Mouse (Mus musculus): Measurements from ENCODE around the gene 2010300C02Rik. TPM values are rescaled to one million over a fixed set of nuclear protein-coding genes. Genes with fewer than 3 reads are reported as not detected.
A peak's percentile ranks its signal among the peaks of the same experiment; 100 is the strongest.
"Not testable (repeated sequence)": the region's sequence is repeated elsewhere in the genome, so short reads cannot be mapped to it uniquely, and the experiment has no call there.

Gene 2010300C02Rik
- polyA plus RNA-seq, 1 experiment from 2014 or later = 11.1 TPM

DNA sequence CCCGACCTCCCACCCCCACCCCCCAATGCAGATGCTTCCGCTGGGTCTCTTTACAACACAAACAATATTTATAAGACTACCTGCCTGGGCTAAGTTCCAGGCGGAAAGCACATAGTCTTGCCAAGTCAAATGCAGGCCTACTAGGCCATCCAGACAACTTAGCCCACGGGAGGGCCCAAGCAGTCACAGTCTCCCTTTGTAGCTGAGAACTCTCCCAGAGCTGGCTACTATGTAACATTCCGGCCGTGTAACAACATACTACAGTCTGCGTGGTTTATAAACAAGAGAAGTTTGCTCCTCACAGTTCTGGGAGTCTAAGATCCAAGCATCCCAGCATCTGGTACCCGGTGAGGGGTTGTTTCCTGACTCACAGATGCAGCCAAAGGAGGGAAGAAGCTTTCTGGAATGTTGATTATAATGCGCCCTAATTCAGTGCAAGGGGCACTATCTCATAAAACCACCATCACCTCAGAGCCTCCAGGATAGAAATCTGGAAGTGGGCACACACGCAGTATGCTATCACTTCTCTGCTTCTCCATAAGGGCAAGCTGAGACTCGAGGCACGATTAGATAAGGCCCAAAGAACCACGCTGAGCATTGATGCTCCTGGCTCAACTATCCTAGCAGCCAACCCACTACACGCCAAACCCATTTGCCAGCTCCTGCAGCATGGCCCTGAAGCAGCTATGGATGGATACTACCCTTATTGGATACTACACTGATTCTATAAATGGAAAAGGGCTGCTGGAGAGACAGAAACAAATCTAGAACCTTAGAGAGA lies 2.3 kb downstream of the 2010300C02Rik start:
- no peak overlapping the region for H3K4me2 ChIP-seq (ENCODE audit: low read depth, low read length)
- H3K9ac ChIP-seq (ENCODE audit: low read depth, low read length) = no peak overlapping the region
- H3K27me3 ChIP-seq (replicated peaks; ENCODE audit: control insufficient read depth, insufficient read depth, low read length) = peaks cover 5% of the 10 kb centered on the region; the same call in 1 of the 2 replicates
- WGBS = 71% methylated on average over 14 of the region's 14 CpGs
- H3K9me3 ChIP-seq (ENCODE audit: control insufficient read depth, low read length) = no peaks in the 10 kb centered on the region
- H3K36me3 ChIP-seq (ENCODE audit: control insufficient read depth, insufficient read depth, low read length) = no peaks in the 10 kb centered on the region
- ATAC-seq = no peak
- no peak overlapping the region for H3K27ac ChIP-seq (ENCODE audit: low read length)
- 0 out of 2 replicates have a peak, but pooled peaks cover 2% of the 10 kb centered on the region for H3K4me1 ChIP-seq (ENCODE audit: control insufficient read depth, insufficient read depth, low read length)
- H3K4me3 ChIP-seq (ENCODE audit: low read length) = no peak overlapping the region

DNA sequence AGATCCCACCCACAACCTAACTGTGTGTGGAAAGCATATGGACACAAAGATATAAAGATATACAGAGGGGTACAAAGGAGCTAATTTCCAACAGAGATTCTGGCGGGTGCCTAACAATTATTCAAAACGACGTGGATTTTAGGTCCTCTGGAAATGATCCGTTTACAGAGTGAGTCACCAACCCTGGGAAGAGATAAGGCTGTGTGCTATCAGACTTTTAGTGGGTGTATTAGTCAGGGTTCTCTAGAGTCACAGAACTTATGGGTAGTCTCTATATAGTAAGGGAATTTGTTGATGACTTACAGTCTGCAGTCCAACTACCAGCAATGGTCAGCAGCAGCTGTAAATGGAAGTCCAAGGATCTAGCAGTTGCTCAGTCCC lies 7.5 kb downstream of the 2010300C02Rik start:
- H3K9ac ChIP-seq (ENCODE audit: low read depth, low read length); H3K27me3 ChIP-seq (replicated peaks; ENCODE audit: control insufficient read depth, insufficient read depth, low read length); H3K4me1 ChIP-seq (ENCODE audit: control insufficient read depth, insufficient read depth, low read length); H3K4me3 ChIP-seq (ENCODE audit: low read length); H3K9me3 ChIP-seq (ENCODE audit: control insufficient read depth, low read length); H3K36me3 ChIP-seq (ENCODE audit: control insufficient read depth, insufficient read depth, low read length); H3K4me2 ChIP-seq (ENCODE audit: low read depth, low read length): not testable (repeated sequence)
- 46% methylated on average over 4 of the region's 4 CpGs for WGBS
- peak overlapping the region; percentile 26 for H3K27ac ChIP-seq (ENCODE audit: low read length)
- ATAC-seq = peak; percentile 92

DNA sequence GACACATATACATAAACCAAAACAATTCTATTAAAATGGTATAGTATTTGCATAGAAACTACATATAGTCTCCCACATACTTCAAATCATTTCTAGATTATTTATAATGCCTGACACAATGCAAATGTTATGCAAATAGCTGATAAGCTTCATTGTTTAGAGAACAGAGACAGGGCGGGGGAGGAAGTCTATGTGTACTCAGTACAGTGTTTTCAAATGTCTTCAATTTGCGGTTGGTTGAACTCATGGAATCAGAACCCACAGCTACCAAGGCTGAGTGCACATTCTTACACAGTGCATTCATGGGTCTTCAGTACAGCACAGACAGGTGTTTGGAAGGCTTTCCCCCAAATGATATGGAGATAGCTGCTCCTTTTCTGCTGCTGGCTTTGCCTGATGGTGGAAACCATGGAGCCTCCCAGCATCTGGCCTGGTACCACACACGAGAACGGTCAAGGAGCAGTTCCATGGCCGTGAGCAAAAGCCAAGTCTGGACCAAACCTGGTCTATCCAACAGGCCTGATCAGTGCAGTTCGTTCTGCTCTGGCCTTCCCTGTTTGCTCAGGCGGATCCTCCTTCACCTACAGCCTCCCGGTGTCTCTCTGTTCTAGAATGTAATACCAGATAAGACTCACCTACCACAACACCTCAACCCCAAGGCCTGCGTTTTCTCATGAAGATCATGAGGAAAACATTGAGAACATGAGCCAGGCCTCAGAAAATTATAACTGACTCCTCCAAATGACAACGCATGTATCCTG lies 8.1 kb downstream of the 2010300C02Rik start:
- peaks cover 4% of the 10 kb centered on the region; the same call in 1 of the 2 replicates for H3K4me1 ChIP-seq (ENCODE audit: control insufficient read depth, insufficient read depth, low read length)
- 75% methylated on average over 10 of the region's 10 CpGs for WGBS
- no peaks in the 10 kb centered on the region for H3K36me3 ChIP-seq (ENCODE audit: control insufficient read depth, insufficient read depth, low read length)
- H3K9ac ChIP-seq (ENCODE audit: low read depth, low read length) = no peak overlapping the region
- no peaks in the 10 kb centered on the region for H3K27me3 ChIP-seq (replicated peaks; ENCODE audit: control insufficient read depth, insufficient read depth, low read length)
- H3K4me3 ChIP-seq (ENCODE audit: low read length) = no peak overlapping the region
- peak; percentile 62 for ATAC-seq
- H3K4me2 ChIP-seq (ENCODE audit: low read depth, low read length) = no peak overlapping the region
- no peaks in the 10 kb centered on the region for H3K9me3 ChIP-seq (ENCODE audit: control insufficient read depth, low read length)
- peak overlapping the region; percentile 26 for H3K27ac ChIP-seq (ENCODE audit: low read length)

DNA sequence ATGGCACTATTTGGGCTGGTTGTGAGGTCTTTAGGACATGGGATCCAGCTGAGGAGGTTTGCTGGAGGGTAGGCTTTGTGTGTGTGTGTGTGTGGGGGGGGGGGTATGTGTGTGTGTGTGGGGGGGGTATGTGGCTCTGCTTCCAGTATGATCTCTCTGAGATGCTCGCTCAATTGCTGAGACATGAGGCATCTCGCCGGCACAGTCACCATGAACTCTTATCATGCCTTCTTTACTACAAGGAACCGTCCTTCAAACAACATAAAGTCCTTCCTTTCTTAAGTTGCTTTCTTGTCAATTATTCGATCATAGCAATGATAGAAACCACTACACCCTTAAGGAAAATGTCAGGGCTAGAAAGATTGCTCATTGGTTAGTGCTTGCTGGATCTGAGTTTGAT lies 8.8 kb downstream of the 2010300C02Rik start:
- Histone ChIP-seq H3K27ac (ENCODE audit: low read length) (no peak overlapping the region), H3K4me3 (ENCODE audit: low read length) (no peak overlapping the region), H3K4me2 (ENCODE audit: low read depth, low read length) (no peak overlapping the region), H3K9ac (ENCODE audit: low read depth, low read length) (no peak overlapping the region), H3K27me3 (replicated peaks; ENCODE audit: control insufficient read depth, insufficient read depth, low read length) (no peaks in the 10 kb centered on the region), H3K9me3 (ENCODE audit: control insufficient read depth, low read length) (no peaks in the 10 kb centered on the region), H3K4me1 (ENCODE audit: control insufficient read depth, insufficient read depth, low read length) (peaks cover 4% of the 10 kb centered on the region; the same call in 1 of the 2 replicates), H3K36me3 (ENCODE audit: control insufficient read depth, insufficient read depth, low read length) (no peaks in the 10 kb centered on the region)
- 91% methylated on average over 5 of the region's 5 CpGs for WGBS
- ATAC-seq = no peak

DNA sequence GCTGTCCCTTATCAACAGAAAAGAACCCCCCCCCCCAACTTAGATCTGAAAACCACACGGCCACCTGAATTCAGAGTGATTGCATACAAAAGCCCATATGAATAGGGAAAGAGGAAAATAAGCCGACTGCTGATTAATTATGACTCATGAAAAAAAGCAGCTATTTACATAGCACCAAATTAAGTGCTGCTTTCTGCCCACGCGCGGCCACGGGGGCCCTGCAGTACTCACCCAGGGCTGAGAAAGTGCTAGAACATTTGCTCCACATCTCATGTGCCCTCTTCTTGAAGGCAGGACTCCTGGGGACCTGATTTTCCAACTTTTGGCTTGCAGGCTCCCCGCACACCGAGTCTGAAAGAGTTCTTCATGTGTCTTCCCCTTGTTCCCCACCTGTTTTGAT lies 10.1 kb downstream of the 2010300C02Rik start:
- Histone ChIP-seq H3K27ac (ENCODE audit: low read length) (no peak overlapping the region), H3K4me3 (ENCODE audit: low read length) (no peak overlapping the region), H3K9ac (ENCODE audit: low read depth, low read length) (no peak overlapping the region), H3K27me3 (replicated peaks; ENCODE audit: control insufficient read depth, insufficient read depth, low read length) (no peaks in the 10 kb centered on the region), H3K36me3 (ENCODE audit: control insufficient read depth, insufficient read depth, low read length) (no peaks in the 10 kb centered on the region), H3K4me2 (ENCODE audit: low read depth, low read length) (no peak overlapping the region), H3K4me1 (ENCODE audit: control insufficient read depth, insufficient read depth, low read length) (peaks cover 4% of the 10 kb centered on the region; the same call in 1 of the 2 replicates), H3K9me3 (ENCODE audit: control insufficient read depth, low read length) (no peaks in the 10 kb centered on the region; the same call in 1 of the 2 replicates)
- 82% methylated on average over 8 of the region's 8 CpGs for WGBS
- no peak for ATAC-seq

DNA sequence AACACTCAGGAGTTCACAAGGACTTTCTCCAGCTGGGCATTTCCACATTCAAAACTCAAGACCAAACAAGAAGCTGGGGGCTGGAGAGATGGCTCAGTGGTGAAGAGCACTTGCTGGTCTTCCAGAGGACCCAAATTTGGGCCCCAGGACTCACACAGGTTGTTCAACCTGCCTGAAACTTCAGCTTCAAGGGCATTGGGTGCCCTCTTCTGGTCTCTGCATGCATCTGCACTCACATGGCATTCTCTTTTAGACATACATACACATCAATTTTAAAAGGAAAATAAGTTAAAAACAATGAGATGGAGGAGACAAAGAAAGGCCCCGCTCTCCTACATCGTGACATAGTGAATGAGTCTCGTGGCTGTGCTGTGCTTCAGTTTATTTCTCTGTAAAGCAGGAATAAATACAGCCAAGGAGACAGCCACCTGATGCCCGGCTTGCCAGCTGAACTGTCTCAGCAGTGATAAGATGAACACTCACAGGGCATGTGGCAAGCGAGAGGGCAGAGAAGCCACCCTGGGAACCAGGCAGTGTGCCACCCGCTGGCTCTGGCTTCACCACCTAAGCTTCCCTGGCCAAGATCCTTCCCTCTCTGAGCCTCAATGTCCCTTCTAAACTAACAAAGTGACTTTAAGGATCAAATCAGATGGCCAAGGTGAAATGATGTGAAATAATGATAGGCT lies 11.5 kb downstream of the 2010300C02Rik start:
- 91% methylated on average over 6 of the region's 6 CpGs for WGBS
- Histone ChIP-seq H3K36me3 (ENCODE audit: control insufficient read depth, insufficient read depth, low read length) (no peaks in the 10 kb centered on the region), H3K4me3 (ENCODE audit: low read length) (no peak overlapping the region), H3K27me3 (replicated peaks; ENCODE audit: control insufficient read depth, insufficient read depth, low read length) (no peaks in the 10 kb centered on the region), H3K9me3 (ENCODE audit: control insufficient read depth, low read length) (no peaks in the 10 kb centered on the region; the same call in 1 of the 2 replicates), H3K4me1 (ENCODE audit: control insufficient read depth, insufficient read depth, low read length) (peaks cover 4% of the 10 kb centered on the region; the same call in 1 of the 2 replicates), H3K27ac (ENCODE audit: low read length) (no peak overlapping the region), H3K9ac (ENCODE audit: low read depth, low read length) (no peak overlapping the region), H3K4me2 (ENCODE audit: low read depth, low read length) (no peak overlapping the region)
- no peak for ATAC-seq

DNA sequence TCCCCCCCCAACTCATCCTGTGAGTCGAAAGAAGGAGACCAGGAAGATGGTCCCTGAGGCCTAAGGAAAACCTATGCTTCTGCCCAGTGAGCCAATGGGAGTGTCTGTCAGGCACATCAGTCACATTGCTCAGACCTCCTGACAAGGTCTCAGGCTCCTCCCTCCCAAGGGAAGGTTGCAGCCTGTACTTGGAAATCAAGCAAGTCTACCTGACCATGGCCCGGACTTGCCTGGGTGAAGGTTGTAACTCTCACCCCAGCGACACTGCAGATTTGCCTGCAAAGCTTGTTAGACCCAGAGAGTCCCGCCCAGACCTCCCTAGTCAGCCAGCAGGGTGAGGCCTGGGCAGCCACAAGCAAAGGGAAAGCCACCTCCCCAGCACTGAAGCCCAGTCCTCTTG lies 17.6 kb downstream of the 2010300C02Rik start:
- H3K4me3 ChIP-seq (ENCODE audit: low read length) = no peak overlapping the region
- H3K9ac ChIP-seq (ENCODE audit: low read depth, low read length) = no peak overlapping the region
- no peaks in the 10 kb centered on the region for H3K36me3 ChIP-seq (ENCODE audit: control insufficient read depth, insufficient read depth, low read length)
- no peaks in the 10 kb centered on the region for H3K4me1 ChIP-seq (ENCODE audit: control insufficient read depth, insufficient read depth, low read length)
- no peak overlapping the region for H3K27ac ChIP-seq (ENCODE audit: low read length)
- no peaks in the 10 kb centered on the region; the same call in 1 of the 2 replicates for H3K9me3 ChIP-seq (ENCODE audit: control insufficient read depth, low read length)
- 59% methylated on average over 4 of the region's 4 CpGs for WGBS
- no peaks in the 10 kb centered on the region for H3K27me3 ChIP-seq (replicated peaks; ENCODE audit: control insufficient read depth, insufficient read depth, low read length)
- H3K4me2 ChIP-seq (ENCODE audit: low read depth, low read length) = no peak overlapping the region
- ATAC-seq = peak; percentile 79

DNA sequence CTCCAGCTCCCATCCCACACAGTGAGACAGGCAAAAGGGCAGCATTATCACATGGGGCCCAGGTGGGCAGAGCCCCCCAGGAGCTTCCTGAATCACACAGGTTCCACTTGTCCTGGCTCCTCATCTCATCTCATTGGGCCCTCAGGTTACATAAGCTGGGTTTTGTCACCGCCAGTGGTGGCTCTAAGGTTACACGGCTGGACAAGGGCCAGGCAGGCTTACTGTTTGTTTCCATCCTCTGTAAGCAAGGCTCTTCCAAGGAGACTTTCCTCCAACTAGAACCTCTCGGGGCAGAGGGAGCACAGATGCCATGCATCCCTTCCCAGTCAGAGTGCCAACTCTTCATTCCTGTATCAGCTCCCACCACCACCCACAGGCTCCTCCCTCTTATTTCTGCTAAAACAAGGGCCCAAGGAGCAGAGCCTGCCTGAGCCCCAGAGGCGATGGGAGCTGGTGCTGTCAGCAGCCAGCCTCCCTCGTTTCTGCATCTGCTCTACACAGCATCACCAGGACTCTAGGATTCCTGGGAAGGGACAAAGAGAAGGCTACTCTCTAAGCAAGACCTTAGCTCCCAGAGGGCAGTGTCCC lies 20.9 kb downstream of the 2010300C02Rik start:
- Histone ChIP-seq H3K4me3 (ENCODE audit: low read length) (no peak overlapping the region), H3K36me3 (ENCODE audit: control insufficient read depth, insufficient read depth, low read length) (no peaks in the 10 kb centered on the region), H3K9ac (ENCODE audit: low read depth, low read length) (no peak overlapping the region), H3K4me2 (ENCODE audit: low read depth, low read length) (no peak overlapping the region), H3K27ac (ENCODE audit: low read length) (no peak overlapping the region), H3K27me3 (replicated peaks; ENCODE audit: control insufficient read depth, insufficient read depth, low read length) (no peaks in the 10 kb centered on the region), H3K4me1 (ENCODE audit: control insufficient read depth, insufficient read depth, low read length) (peaks cover 7% of the 10 kb centered on the region; the same call in 1 of the 2 replicates), H3K9me3 (ENCODE audit: control insufficient read depth, low read length) (no peaks in the 10 kb centered on the region)
- 76% methylated on average over 5 of the region's 5 CpGs for WGBS
- ATAC-seq = no peak

All from intestine, embryonic 16.5 days (tissue).